Mouse (Mus musculus): Measurements from ENCODE around the gene Stox2.

DNA sequence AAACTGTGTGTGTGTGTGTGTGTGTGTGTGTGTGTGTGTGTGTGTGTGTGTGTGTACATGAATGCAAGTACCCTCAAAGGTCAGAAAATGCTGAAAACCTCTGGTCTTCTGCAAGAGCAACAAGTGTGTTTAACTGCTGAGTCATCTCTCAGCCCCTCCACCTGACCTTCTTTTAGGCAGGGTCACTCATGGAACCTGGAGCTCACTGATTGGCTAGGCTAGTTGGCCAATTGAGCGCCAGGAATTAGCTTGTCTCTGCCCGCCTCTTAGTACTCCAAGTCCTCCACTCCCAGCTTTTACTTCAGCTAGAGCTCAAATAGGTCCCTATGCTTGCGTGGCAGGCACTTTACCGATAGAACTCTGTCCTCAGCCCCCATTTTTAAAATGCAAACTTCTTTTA, 110.2 kb downstream of the Stox2 start:
- TF ChIP-seq CTCF (IDR thresholded peaks at IDR 0.05; ENCODE audit: low read depth) (no peak), EP300 (IDR thresholded peaks at IDR 0.05; ENCODE audit: low read depth) (no peak)

All from liver, postnatal 0 days (tissue).